Mouse (Mus musculus) heart, postnatal 4 days (tissue): ENCODE results near the gene Ppp2r5d. TPM values are rescaled to one million over a fixed set of nuclear protein-coding genes. Genes with fewer than 3 reads are reported as not detected.

Experiments
- DNase-seq: peaks from one replicate; pipeline ENCODE4 v3.0.0; 2021
- total RNA-seq, 2 experiments: library from RNA; stranded (reverse); gene quantifications; 2 replicates each; pipeline ENCODE4 v1.2.3; 2021

Ppp2r5d gene
- total RNA-seq = 10 to 100 TPM; 41.5 to 42.9 TPM

DNA sequence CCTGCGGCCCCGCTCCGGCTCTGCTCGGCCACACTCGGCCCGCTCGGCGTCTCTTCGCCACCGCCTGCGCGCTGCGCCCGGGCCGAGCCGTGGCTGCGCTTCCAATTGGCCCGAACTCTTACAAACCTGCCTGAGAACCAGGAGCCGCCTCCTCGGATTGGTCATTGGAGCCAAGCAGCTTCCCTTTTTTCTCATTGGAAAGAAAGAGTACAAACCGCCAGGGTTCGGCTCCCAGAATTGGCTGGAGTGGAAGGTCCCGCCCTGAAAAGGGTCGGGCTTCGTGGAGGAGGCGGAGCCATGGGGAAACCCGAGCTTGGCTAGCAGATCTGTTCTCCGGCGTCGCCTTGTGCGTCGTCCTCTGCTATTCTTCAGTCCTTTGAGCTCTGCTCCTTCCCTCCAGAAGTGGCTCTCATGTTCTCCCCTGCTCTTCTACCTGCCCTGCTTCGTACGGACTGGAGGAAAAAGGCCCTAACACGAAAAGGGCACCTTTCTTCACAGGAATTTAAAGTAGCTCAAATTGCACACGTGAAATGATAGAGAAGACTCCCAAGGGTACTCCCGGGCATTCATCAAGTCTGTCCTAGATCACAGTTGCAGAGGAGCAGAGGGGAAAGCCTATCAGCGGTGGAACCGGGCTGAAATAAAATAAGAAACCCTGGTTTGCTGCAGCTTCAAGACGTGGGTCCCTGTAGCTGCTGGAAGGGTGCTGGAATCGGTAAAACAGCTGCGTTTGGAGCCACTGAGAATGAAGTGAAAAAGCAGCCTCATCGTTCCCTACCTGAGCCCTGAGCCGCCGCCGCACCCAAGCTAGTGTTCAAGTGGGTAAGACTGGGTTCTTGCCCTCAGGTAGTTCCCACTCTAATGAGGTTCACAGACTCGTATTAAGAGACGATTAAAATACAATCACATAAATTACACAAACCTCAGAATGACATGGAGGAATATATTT is at the start of gene Ppp2r5d:
TSS of gene Ppp2r5d (minus strand) at position 225 of the 949 bp plus-strand sequence.
- DNase-seq = peak; percentile 97

DNA sequence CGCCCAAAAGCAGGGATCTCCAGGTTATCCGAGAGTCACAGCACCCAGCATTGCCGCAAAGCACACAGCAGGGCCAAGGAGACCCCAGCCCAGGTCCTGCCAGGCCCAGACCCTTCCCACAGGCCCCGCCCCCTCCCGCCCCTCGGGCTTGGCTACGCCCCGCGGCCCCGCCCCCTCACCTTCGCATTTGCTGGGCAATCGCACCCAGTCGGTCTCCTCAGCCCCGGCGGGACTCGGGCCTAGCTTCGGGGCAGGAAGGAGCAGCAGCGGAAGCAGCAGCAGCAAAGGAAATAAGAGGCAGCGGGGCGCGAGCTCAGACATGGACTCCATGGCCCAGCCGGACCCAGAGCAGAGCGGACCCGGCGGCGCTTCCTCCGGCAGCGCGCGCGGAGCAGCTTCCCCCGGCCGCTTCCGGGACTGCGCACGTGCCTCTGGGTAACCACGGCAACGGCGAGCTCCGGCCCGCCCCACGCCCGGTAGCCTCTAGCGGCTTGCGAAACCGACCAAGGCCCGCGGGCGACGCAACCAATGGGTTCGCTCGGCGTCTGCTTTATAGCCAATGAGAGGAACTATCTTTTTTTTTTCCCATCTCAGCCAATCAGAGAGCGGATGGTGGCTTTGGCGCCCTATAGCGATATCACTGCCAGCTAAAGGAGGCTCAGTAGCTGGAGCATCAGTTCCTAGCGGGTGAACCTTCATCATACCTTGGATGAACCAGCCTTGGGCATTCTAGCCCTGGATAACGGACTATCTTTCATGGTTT is 47.1 kb upstream of the Ppp2r5d start, which contains the start of gene Cnpy3:
TSS of gene Cnpy3 (minus strand) at position 421 of the 763 bp plus-strand sequence.
- peak; percentile 98 for DNase-seq

DNA sequence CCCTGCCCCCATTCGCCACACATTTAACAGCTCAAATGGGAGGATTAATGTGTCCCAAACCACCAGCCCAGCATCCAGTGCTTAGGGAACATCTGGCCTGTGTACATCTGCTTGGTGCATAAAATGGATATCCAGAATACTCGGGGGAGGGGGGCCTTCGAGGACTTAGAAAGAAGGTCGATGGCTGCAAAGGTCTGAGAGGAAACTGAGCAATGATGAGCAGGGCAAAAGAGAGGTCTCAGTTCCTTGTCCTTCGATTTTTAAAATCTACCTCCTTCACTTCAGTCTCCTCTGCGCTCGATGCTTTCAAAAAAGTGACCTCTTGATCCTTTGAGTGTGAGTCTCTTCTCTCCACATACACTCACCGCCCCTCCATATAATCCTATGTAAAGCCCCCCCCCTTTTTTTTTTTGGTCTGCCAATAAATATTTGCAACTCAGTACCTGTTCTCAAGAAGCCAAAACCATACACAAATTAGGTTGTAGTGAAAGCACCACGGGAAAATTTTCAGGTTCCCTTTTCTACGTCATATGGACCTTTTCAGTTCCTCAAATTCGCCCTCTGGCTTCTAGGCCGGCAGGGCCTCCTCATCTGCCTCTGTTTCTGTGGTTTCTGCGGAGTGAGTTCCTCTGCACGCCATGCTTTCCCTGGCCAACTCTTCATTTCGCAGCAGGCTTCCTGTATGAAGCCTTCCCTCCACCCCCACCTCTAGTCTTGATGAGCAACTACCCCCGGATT is 46.3 kb upstream of the Ppp2r5d start:
- DNase-seq = no peak

DNA sequence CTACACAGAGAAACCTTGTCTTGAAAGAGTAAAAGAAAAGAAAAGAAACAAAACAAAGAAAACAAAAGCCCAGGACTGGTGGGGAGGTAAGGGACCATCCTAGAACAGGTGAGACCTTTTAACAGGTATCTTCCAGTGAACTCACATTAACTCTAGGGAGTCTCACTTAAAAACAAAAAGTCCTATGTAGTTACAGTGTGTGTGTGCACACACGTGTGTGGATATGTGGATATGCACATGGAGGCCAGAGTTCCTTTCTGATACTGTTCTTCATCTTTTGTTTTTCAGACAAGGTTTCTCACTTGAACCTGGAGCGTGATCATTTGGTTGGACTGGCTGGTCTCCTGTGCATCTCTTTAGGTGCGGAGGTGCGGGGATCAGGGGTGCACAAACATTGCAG is 45.7 kb upstream of the Ppp2r5d start:
- DNase-seq = no peak

DNA sequence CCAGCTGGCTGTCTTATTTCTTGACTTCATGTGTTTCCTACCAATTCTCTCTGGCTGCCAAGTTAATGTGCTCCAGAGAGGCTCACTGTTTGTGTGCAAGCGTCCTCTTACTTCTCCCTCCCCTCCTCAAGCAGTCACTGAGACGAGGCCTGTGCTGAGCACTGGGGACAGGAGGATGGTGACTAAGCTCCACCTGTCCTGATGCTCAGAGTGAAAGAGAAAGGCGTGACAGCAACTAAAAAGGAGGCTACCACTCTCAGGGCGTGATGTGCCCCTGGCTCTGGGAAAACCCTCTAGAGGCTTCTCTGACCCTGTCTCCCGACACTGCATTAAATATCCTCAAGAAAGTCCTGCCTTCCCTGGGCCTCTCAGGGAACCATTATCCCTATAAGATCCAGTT is 44.4 kb upstream of the Ppp2r5d start:
- DNase-seq = no peak

DNA sequence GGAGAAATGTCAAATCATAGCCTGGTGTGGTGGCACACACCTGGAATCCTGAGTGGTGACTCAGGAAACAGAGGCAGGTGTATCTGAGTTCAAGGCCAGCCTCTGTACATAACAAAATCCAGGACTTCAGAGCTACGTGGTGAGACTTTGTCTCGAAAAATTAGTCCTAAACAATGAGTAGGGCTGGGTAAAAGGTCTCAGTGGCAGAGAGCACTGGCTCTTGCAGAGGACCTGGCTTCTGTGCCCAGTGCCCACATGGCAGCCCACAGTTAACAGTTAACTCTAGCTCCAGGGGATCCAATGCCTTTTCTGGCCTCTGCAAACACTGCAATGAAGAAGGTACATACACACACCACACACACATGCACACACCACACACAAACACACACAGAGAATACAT is 42.9 kb upstream of the Ppp2r5d start:
- no peak for DNase-seq

DNA sequence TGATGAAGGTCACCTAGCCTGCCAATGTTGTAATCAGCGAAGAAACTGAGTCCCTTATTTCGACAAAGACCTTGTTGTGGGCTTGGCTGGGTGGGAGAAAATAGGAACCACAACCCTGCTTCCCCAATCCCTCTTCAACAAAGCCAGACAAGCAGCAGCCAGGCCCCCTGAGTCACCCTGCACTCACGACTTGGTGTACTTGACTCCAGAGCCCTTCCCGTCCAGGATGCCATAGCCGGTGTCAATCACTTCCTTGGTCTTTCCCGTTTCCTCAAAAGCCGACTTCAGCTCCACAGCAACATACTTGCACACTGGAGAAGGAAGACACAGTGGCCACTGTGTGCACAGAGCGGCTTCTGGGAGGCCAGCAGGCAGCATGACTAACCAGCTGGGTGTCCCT is 42.3 kb upstream of the Ppp2r5d start:
- no peak for DNase-seq

DNA sequence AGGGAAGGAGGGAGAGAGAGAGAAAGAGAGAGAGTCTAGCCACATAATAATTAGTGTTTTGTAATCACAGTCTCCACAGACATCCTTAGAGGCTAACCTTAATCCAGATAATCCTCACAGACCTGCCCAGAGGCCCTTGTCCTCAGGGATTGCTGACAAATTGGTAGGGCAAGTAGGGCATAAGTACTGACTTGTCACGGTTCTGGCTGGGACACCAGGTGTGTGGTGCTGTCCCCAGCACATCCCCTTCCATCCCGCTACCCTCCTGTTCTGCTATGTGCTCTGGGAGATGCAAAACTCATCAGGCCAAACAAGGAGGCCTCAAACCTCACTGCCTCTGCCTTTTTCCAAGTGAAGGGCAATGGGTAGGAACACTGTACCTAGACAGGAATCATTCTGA is 40.6 kb upstream of the Ppp2r5d start:
- DNase-seq = no peak

DNA sequence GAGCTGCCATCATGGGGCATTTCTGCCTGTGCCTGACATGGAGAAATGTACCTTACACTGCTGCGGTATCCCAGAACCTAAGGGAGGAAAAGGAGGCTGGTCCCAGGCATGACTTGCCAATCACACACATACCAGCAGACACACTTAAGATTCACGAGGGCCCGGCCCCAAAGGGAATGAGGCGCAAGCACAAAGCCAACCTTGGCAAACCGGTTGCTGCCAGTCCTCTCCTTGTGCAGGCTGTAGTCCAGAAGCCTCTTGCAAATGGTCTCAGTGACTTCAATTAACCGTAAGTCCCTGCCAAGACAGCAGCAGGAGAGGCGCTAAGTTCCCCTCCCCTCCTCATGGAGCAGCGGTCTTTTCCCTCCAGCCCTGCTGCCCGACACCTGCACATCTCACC is 38.1 kb upstream of the Ppp2r5d start:
- no peak for DNase-seq

DNA sequence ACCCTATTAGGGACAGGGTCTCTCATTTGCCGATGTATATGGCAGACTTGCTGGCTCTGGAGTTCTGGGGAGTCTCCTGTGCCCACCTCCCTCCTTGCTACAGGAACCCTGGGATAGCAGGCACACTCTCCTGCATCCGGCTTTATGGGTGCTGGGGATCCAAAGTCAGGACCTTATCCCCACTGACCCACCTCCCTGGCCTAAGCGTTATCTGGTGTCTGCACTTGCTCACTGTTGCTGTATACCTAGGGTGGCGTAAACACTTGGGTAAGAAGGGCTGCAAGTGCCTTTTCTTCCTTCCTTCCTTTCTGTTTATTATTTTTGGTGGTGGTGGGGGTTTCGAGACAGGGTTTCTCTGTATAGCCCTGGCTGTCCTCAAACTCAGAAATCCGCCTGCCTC is 36.4 kb upstream of the Ppp2r5d start:
- no peak for DNase-seq

DNA sequence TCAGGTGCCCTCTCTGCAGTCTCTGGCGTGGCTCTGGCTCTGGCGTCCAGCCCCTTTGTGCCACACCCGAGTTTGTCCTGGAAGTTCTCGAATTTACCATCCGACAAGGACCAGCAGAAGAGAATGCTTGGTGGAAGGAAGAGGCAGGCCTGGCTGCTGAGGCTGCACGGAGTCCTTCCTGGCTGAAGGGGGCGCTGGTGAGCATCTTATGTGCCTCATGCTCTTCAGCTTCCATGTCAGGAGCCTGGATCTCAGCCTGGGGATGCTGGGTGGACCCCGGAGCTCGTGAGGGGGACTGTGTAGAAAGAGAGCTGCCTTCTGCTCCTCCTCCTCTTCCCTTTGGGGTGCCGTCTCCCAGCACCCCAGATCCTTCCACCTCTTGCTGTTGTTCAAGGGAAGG is 31.2 kb upstream of the Ppp2r5d start:
- peak; percentile 33 for DNase-seq

DNA sequence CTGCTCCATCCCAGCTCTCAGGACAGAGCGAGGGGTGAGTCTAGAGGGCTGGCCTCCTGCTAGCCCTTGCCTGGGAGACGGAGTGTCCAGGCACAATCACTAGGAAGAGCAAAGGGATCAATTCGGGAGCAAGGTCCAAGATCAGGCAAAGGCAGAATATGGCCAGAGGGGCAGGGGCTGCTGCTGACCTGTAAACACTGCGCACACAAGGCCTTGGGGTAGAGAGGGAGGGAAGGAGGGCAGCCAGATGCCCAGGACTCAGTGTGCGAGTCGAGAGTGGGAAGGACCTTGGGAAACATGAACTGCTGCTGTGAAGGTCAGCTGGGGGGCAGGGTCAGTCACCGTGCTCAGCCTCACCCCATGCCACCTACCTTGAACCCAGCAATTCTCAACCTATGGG is 30.4 kb upstream of the Ppp2r5d start:
- DNase-seq = no peak

DNA sequence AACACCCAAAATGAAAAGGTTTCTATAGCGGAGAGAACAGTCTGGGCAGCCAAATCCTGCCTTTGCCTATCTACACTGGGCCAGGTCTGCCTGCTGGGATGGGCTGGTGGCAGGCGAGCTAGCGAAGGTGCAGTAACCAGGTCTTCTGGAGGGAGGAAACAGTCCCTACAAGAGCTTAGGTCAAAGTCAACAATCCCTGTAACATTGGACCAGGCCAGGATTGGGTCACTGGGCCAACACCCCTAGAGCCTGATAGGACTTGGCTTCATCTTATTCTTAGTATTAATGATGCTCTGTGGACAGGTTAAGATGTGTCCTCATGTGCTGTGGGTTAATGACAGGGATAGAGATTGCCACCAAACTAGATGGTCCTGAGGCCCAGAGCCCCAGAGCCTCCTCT is 29.1 kb upstream of the Ppp2r5d start:
- no peak for DNase-seq

DNA sequence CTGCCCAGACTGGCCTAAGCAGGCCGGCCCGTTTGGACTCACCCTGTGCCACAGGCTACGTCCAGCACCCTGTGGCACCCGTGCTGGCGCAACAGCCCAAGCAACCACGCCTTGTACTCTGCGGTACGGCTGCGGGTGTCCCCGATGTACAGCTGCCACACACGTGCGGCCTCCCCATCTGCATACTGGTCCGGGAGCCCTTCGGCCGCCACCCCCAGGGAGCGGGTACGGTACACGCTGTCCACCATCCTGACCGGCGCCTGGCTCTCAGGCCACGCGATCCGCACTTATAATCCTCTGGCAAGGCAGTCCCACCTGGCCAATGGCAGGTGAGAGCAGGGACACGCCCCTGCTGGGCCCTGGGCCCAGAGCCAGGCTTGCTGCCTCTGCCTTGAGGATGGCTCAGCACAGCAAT is 24.0 kb upstream of the Ppp2r5d start, which contains the start of gene Gnmt:
TSS of gene Gnmt (minus strand) at position 265 of the 415 bp plus-strand sequence.
- DNase-seq = peak; percentile 33

DNA sequence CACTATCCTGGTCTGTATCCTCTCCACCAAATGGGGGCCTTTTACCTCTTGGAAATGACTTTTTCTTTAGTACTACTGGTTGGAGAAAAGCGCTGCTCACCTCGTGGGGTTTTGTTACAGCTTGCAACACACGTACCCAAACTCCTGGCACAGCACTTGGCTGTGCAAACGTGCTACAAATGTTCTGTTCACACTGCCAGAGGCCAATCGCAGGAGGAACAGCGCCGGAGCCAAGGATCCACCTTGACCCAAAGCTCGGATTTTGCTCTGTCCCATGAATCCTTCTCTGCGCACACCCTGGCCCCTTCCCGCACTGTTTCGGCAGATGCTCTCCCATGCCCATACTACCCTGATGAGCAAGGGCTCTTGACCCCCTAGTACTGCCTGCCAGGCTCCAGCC is 23.6 kb upstream of the Ppp2r5d start:
- DNase-seq = no peak

DNA sequence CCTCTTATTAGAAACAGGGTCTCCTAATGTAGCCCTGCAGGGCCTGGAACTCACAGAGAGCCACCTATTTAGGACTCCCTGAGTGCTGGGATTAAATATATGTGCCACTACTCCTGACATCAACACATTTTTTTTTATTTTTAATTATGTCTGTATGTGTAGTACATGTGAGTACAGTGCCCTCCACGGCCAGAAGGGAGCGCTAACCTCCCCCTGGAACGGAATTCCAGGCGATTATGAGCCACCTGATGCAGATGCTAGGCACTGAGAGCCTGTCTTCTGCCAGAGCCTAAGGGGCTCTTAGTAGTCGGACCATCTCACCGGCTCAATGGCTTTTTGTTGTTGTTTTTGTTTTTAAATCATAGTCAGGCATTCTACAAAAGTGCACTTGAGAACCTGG is 23.1 kb upstream of the Ppp2r5d start:
- no peak for DNase-seq

DNA sequence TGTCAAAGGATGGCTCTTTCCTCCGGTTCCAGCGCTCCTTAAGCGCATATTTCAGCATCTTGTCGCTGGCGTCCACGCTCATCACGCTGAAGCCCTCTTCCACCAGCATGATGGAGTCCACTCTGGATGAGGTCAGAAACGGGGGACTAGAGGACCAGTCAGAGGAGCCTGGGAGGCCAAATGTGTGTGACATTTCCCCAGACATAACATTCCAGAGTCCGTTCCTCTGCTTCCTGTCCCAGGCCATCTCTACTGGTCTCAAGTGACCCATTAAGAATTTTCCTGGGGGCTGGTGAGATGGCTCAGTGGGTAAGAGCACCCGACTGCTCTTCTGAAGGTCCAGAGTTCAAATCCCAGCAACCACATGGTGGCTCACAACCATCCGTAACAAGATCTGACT is 22.4 kb upstream of the Ppp2r5d start:
- no peak for DNase-seq

DNA sequence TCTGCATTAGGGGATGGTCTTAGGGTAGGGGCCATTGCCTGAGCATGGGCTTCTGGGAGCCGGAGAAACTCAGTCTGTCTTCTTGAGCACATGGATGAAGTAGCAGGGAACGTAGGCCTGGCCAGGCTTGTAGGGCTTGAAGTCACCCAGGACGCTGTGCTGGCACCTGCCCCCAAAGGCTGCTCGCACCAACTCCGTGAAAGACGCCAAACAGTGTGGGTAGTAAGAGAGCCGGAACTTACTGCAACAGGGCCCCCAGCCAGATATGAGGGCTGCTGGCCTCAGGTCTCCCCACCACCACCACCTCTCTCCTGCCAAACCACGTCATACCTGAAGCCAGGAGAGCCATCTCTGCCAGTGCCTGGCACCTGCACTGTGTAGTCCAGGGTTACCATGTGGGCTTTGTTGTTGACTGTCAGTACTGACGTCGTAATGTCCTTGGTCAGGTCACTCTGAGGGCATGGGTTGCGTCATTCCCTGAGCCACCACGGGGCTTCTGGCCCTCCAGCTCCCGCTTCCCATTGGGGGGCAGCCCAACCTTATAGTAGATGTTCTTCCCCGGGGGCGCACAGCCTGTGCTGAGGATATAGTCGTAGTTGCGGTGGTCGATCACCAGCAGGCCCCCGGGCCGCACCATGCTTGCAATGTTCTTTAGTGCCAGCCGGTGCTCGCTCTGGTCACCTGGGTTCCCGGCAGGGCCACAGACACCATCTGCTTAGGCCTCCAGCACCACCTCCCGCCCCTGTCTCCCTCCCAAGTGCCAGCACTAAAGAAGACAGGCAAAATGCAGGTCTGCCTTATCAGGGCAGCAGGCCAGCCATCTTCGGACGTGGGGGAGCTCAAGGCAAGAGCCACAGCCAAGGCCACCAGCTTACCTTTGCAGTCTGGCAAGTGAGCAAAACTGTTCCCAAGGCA is 21.1 kb upstream of the Ppp2r5d start:
- DNase-seq = no peak

DNA sequence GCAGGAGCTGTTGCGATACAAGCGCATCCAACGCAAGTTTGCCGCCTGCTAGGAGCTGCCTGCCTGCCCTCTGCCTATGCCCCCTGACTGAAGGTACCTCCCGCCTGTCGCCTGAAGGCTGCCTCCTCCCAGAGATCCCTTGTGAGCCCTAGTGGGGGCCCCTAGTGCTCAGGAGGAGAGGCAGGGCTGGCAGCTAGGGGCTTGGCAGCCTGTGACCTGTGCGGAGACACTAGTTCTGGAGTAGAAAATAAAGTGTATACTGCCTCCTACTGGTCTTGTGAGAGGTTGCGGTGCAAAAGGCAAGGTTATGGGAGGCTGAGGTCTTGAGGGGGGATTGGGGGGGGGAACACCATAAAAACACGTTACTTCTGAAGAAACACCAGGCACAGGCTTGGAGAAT is 20.4 kb upstream of the Ppp2r5d start:
- peak; percentile 54 for DNase-seq

DNA sequence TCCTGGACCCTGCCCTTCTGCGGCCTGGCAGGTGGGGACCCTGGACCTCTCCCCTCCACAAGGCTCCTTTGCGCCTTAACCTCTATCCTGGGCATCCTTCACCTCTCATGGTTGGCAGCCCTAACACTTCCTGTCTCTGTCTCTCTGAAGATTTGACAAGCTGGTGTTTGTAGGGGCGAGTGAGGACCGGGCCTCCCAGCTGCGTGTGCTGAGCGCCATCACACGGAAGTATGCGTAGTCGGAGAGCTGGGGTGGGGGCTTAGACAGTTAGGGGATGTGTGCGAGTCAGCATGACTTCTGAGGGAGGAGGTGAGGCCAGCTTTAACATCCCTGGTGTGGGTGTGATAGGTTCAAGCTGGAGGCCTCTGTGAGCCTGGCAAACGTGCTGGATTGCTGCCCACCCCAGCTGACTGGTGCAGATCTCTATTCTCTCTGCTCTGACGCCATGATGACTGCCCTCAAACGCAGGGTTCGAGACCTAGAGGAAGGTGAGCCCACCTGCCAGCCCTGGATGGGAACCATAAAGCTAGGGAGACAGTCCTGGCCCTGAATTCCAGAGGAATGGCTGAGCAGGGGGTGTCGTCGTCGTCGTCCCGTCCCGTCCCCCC is 19.7 kb upstream of the Ppp2r5d start:
- no peak for DNase-seq

DNA sequence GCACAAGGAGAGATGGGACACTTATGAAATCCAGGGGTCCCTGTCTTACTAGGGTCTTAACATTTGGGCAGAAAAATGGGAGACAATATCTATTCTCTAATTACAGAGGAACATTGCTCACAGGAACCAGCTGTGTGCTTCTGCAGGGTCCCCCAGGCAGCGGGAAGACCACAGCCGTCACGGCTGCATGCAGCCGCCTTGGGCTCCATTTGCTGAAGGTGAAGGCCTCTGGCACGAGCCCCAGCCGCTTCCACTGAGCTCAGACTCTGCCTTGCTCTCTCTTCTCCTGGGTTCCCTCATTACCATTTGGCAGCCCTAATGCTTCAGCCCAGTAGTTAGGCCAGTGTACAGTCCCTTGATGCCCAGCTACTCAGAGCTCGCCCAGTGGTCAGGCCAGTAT is 16.2 kb upstream of the Ppp2r5d start:
- no peak for DNase-seq
